29 mouse cellular contexts compared by ENCODE assay signal in genomic region chr19:5611973-5612372, GRCm38 (mm10). TPM values are rescaled to one million over a fixed set of nuclear protein-coding genes. Genes with fewer than 3 reads are reported as not detected.
A peak's percentile ranks its signal among the peaks of the same experiment; 100 is the strongest.
DNase-seq lines count a peak whose midpoint lies in the region; ATAC-seq and TF ChIP-seq lines count a peak whose summit lies in the region.
"Had no signal": no experiment of that assay in that cellular context is flagged by ENCODE, and none has a peak within 500 bp of the region (broad histone marks: within the 10 kb centered on the region; RNA-seq: fewer than 3 reads in every experiment).

No protein-coding gene starts in this region.

- no peak for ATAC-seq in hindbrain, postnatal 0 days
- ATAC-seq in monocyte, adult 5-6 weeks (replicated peaks; ENCODE audit: insufficient number of reproducible peaks, low FRiP score, low TSS enrichment, poor library complexity, severe bottlenecking) = no peak

- no peak overlapping the region for H3K9ac ChIP-seq in hindbrain, postnatal 0 days (replicated peaks; ENCODE audit: low read length)
- H3K9ac ChIP-seq: forebrain, embryonic 12.5 days; lung, embryonic 15.5 days; neural tube, embryonic 15.5 days; stomach, embryonic 15.5 days had no signal

- 0 out of 2 replicates have a peak, but pooled peaks cover 7% of the 10 kb centered on the region for H3K4me1 ChIP-seq in hindbrain, postnatal 0 days (ENCODE audit: insufficient read depth, low read length)

- no peak overlapping the region for H3K4me2 ChIP-seq in hindbrain, postnatal 0 days (ENCODE audit: low read depth, low read length)
- H3K4me2 ChIP-seq: forebrain, embryonic 12.5 days; lung, embryonic 15.5 days; neural tube, embryonic 15.5 days; stomach, embryonic 15.5 days had no signal

- no peak for TF ChIP-seq CTCF in hindbrain, postnatal 0 days (IDR thresholded peaks at IDR 0.05; ENCODE audit: low read depth)

- no peak overlapping the region for H3K4me3 ChIP-seq in hindbrain, postnatal 0 days (ENCODE audit: low read length)
- H3K4me3 ChIP-seq: forebrain, embryonic 12.5 days; lung, embryonic 15.5 days; megakaryocyte, embryonic 14.5 days; myocyte; neural tube, embryonic 15.5 days; stomach, embryonic 15.5 days had no signal

- H3K27ac ChIP-seq in hindbrain, postnatal 0 days = no peak overlapping the region
- H3K27ac ChIP-seq: forebrain, embryonic 12.5 days; kidney, postnatal 0 days; lung, embryonic 15.5 days; neural tube, embryonic 15.5 days; stomach, embryonic 15.5 days had no signal

- WGBS in hindbrain, postnatal 0 days = 88% methylated on average over 1 of the region's 1 CpGs

- peak; percentile 84 for DNase-seq in heart, adult 11 months
- DNase-seq in heart, adult 18-20 months = no peak
- peak; percentile 62 for DNase-seq in testis, postnatal 14 days (ENCODE audit: low spot score)
- DNase-seq in testis, postnatal 10 days (ENCODE audit: low spot score) = no peak
- DNase-seq in NIH3T3 (ENCODE audit: low read depth) = peak; percentile 50
- peak; percentile 51 for DNase-seq in lung, postnatal 36 days
- DNase-seq in hindbrain, postnatal 0 days (ENCODE audit: low spot score) = no peak
- DNase-seq: cerebellum, adult 2 months; heart, postnatal 4 days; kidney, adult 11 months; midbrain, embryonic 14.5 days; right cerebral cortex, postnatal 25 days had no signal

- H3K36me3 ChIP-seq in hindbrain, postnatal 0 days (ENCODE audit: insufficient read depth, low read length) = peaks cover 13% of the 10 kb centered on the region; the same call in 1 of the 2 replicates

- no peaks in the 10 kb centered on the region for H3K9me3 ChIP-seq in hindbrain, postnatal 0 days (ENCODE audit: low read length)
- H3K9me3 ChIP-seq: forebrain, embryonic 12.5 days; lung, embryonic 15.5 days; megakaryocyte, embryonic 14.5 days; neural tube, embryonic 15.5 days; stomach, embryonic 15.5 days had no signal

- H3K27me3 ChIP-seq in hindbrain, postnatal 0 days (ENCODE audit: insufficient read depth, low read length) = no peaks in the 10 kb centered on the region; the same call in 1 of the 2 replicates
- H3K27me3 ChIP-seq: lung, embryonic 15.5 days; megakaryocyte, embryonic 14.5 days; stomach, embryonic 15.5 days had no signal

RNA-seq across cellular contexts. Expression of gene Kat5, which starts 1.9 kb away (rescaled TPM):
- 10 to 100 TPM; 20.5 to 31.3 TPM for total RNA-seq in heart, adult 18-20 months (2021)
- total RNA-seq in hindbrain, postnatal 0 days (2014; rRNA removed) = 95.2 and 163 TPM in 2 replicates
- polyA plus RNA-seq in hindbrain, postnatal 0 days (2015; fragmentation: Nextera tagmentation; extraction: Ambion mirVana) = 72.0 and 74.0 TPM in 2 replicates
- total RNA-seq in monocyte, adult 5-6 weeks (2017) = 65.5 to 109 TPM (median 99.2 TPM) in 3 replicates

RNA-seq across cellular contexts. Expression of gene Rnaseh2c, which starts 10.3 kb away (rescaled TPM):
- 10 to 100 TPM; 56.5 to 59.3 TPM for total RNA-seq in heart, adult 18-20 months (2021)
- 33.6 and 40.4 TPM in 2 replicates for total RNA-seq in hindbrain, postnatal 0 days (2014; rRNA removed)
- polyA plus RNA-seq in hindbrain, postnatal 0 days (2015; fragmentation: Nextera tagmentation; extraction: Ambion mirVana) = 66.4 and 75.4 TPM in 2 replicates
- 71.5 to 138 TPM (median 136 TPM) in 3 replicates for total RNA-seq in monocyte, adult 5-6 weeks (2017)

RNA-seq across cellular contexts. Expression of gene Rela, which starts 25.3 kb away (rescaled TPM):
- total RNA-seq in heart, adult 18-20 months (2021) = 10 to 100 TPM; 25.4 to 30.2 TPM
- total RNA-seq in hindbrain, postnatal 0 days (2014; rRNA removed) = 40.1 and 40.8 TPM in 2 replicates
- 30.3 and 33.1 TPM in 2 replicates for polyA plus RNA-seq in hindbrain, postnatal 0 days (2015; fragmentation: Nextera tagmentation; extraction: Ambion mirVana)
- 58.6 to 89.7 TPM (median 73.2 TPM) in 3 replicates for total RNA-seq in monocyte, adult 5-6 weeks (2017)

RNA-seq across cellular contexts. Expression of gene Ap5b1, which starts 44.1 kb away (rescaled TPM):
- total RNA-seq in heart, adult 18-20 months (2021) = 1 to 10 TPM; 2.8 to 4.3 TPM
- total RNA-seq in hindbrain, postnatal 0 days (2014; rRNA removed) = 15.0 and 19.3 TPM in 2 replicates
- polyA plus RNA-seq in hindbrain, postnatal 0 days (2015; fragmentation: Nextera tagmentation; extraction: Ambion mirVana) = 2.3 and 2.6 TPM in 2 replicates
- total RNA-seq in monocyte, adult 5-6 weeks (2017) = 13.2 to 18.0 TPM (median 16.1 TPM) in 3 replicates

RNA-seq across cellular contexts. Expression of gene Ovol1, which starts 51.5 kb away (rescaled TPM):
- not detected for total RNA-seq in heart, adult 18-20 months (2021)
- total RNA-seq in hindbrain, postnatal 0 days (2014; rRNA removed) = not detected in 2 replicates
- polyA plus RNA-seq in hindbrain, postnatal 0 days (2015; fragmentation: Nextera tagmentation; extraction: Ambion mirVana) = 0.25 TPM in 1 of 2 replicates, not detected in the other
- total RNA-seq in monocyte, adult 5-6 weeks (2017) = not detected in 3 replicates
- total RNA-seq: common myeloid progenitor, adult 5-6 weeks; gastrocnemius, adult 8-10 months; granulocyte monocyte progenitor cell, adult 5-6 weeks; heart, postnatal 4 days; layer of hippocampus, adult 18-20 months; left cerebral cortex, adult 18-20 months; left cerebral cortex, postnatal 36 days; liver, adult 2 months had no signal
- polyA plus RNA-seq: C2C12; cerebellum, adult 2 months; heart, embryonic 14.5 days; midbrain, embryonic 14.5 days; myocyte had no signal

Comparison
In these comparisons a context has a peak if more than half of its experiments do, and no peak if none do; other contexts are left out.
1. DNase-seq: peak in heart, adult 11 months (single experiment), testis, postnatal 14 days (single experiment), NIH3T3 (single experiment) and lung, postnatal 36 days (single experiment); none in heart, adult 18-20 months (0 of 2), testis, postnatal 10 days (single experiment) and hindbrain, postnatal 0 days (single experiment).